Mouse (Mus musculus): Measurements from ENCODE around the gene Sugp2.

The Sugp2 gene

GRCm38 (mm10) chr8:70283136-70284077 is 49.4 kb downstream of the Sugp2 start:
- peak; percentile 18 for DNase-seq

GRCm38 (mm10) chr8:70284421-70284820 is 50.4 kb downstream of the Sugp2 start:
- no peak for DNase-seq

DNA sequence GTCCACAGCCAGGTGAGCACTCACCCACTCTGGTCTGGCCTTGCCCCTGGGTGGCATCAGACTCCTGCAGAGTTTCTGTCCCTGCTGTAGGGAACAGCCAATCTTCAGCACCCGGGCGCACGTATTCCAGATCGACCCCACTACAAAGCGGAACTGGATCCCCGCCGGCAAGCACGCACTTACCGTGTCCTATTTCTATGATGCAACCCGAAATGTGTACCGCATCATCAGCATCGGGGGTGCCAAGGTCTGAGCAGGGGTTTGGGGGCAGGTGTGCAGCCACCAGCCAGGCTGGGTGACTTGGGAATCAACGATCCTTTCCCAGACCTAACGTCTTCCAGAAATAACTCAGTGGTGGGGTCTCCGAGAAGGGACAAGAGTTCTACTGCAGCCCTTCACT is 51.3 kb downstream of the Sugp2 start:
- DNase-seq: no peak

DNA sequence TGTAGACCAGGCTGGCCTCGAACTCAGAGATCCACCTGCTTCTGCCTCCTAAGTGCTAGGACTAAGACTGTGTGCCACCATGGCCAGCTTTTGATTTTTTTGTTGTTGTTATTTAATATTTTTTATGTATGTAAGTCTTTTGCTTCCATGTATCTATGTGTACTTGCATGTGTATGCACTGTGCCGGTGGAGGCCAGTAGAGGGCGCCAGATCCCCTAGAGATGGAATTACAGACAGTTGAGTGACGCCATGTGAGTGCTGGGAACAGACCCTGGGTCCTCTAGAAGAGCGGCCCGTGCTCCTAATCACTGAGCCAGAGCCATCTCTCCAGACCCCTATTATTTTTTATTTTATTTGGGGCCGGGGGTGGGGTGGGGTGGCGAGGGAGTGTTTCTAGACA is 52.7 kb downstream of the Sugp2 start:
- no peak for DNase-seq

DNA sequence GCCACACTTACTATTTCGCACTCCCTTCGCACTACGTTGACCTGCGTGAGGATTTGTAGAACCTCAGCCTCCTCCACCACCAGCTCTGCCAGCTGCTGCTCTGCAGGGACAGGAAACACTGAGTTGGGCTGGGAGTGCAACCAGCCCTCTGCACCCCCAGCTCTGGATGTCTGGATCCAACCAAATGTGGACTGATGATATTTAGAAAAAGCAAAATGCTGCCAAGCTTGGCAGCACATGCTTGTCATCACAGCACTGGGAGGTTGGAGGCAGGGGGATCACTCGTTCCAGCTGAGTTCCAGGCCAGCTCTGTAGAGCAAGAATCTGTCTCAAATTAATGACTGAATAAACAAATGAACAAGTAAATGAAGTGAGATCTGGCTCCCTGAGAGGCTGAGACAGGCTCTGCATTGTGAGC is 60.0 kb downstream of the Sugp2 start:
- DNase-seq: no peak

DNA sequence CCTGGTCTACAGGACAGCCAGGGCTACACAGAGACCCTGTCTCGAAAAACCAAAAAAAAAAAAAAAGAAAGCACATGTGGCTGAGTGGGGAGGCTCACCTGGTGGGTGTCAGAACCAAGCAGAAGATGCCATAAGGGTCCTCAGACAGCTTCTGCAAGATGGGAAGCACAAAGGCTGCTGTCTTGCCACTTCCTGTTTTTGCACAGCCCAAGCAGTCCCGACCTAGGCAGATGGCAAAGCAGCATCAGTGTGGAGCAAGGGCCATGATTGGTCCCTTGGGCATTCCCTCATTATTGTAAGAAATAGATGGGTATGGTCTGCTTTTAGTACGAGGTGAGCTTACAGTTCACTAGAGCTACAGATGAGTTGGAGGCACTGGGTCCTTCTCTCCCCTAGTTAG is 66.9 kb downstream of the Sugp2 start:
- no peak for DNase-seq

GRCm38 (mm10) chr8:70302358-70302890 is 68.4 kb downstream of the Sugp2 start, which contains the start of the genes Ddx49 and Cope:
Ddx49 (minus strand) TSS chr8:70302489.
Cope (plus strand) TSS chr8:70302518.
- DNase-seq: peak; percentile 92 to 95

GRCm38 (mm10) chr8:70302901-70303300 is 68.9 kb downstream of the Sugp2 start:
- DNase-seq: no peak

GRCm38 (mm10) chr8:70309311-70309710 is 75.3 kb downstream of the Sugp2 start:
- no peak for DNase-seq

DNA sequence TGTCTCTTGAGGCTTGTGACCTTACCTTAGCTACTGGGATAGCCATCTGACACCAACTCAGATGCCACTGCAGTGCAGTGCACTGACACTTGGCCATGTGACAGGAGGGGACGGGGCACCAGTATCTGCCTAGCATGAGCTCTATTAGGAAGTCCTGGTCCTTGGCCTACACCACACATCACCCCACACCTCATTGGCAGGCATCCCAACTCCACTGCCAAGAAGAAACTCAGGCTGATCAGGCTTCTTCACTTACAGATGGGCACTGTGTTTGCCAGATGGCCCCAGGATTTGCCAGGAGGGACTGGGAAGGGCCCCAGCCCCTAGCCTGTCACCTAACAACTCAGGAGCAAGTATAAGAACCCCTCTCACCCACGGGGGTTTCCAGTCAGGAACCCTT is 79.4 kb downstream of the Sugp2 start:
- DNase-seq: no peak

- DNase-seq: no peak
These were observed 81.8 kb downstream of the Sugp2 start, which contains the start of gene Cers1 for GRCm38 (mm10) chr8:70315624-70316510. Cers1 (plus strand) TSS chr8:70315775.

DNA sequence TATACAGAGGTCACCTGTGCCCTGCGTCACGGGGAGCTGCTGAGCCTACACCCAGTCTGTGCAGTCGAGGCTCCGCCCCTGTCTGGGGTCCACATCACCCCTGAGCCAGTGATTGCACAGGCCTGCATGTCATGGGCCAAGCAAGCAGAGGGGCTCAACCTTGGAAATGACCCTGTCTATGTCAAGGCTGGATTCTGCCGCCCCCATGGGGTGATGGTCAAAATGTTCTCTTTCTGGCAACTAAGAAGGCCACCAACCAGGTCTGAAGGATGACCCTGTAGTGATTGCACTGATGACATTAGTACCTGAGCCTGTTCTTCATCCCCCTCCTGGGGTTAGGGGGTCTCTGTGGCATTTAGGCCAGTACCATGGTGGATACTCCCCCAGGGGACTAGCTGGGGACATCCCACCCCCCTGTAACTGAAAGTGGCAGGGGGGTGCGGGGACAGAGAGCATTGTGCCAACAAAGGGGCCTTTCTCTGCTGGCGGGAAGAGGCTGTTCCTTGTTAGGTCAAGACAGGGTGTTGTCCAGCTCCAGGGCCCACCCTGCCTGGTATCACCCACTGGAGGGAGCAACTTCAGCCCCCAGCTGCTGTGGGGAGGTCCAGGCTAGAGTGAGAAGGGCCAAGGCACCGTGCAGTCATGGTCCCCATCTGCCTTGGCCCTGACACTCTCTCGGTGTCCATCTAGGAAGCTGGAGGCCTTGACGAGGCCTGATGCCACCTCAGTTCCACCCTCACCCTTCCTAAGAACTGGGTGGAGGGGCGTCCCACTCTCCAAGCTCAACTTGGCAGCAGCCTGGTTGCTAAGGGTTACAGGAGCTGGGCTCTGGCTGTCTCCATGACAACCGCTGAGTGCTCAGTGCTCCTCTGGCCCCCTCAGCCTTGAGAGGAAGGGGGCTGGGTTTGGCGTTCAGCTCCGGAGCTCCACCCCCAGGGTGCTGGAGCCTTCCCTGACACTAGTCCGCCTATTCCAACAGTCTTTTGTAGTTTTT is 82.8 kb downstream of the Sugp2 start:
- DNase-seq: no peak

DNA sequence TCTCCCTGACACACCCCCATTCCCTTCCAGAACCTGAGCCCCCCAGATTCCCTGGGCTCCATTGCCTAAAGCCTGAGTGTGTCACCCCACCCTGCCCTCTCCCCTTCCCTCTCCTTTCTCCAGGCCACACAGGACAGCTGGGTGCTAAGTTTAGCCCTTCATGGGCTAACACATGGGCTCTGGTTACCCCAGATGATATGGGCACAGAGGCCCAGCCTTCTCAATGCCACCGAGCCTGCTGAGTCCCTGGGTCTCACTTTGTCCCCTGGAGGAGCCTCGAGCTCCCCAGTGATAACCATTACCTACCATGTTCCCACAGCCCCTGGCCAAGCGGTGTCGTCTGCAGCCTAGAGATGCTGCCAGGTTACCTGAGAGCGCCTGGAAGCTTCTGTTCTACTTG is 83.8 kb downstream of the Sugp2 start:
- DNase-seq: no peak

DNA sequence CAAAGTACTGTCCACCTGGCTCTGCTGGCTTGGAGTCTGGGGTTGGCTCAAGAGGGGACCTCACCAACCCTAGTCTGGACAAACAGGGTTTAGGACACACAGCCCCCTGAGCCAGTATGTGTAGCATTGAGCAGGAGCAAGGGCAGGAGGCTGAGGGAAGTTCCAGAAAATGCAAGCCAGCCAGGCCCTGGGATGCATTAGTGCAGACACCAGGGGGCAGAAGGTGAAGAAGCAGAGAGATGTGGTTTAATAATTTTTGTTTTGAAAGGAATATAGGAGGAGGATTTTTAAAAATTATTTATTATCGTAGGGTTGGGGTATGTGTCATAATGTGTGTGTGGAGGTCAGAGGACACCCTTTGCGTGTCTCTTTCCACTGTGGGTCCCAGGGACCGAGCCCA is 89.7 kb downstream of the Sugp2 start:
- no peak for DNase-seq

DNA sequence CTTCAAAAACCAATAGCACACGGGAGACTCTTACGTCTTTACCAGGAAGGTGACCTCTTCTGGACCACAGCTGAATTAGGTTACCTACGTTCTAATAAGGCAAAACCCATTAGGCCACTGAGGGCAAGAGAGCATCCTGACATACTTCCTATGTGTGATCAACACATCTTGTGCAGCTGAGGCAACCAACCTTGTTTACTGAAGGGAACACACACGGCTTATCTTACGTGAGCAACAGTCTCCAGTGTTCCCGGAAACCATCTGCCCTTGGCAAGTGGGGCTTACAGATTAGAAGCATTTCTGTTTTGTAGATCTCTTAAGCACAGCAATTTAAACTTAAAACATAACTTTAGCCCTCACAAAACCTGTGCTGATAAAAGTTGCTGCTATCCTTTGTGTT is 93.5 kb downstream of the Sugp2 start:
- no peak for DNase-seq

DNA sequence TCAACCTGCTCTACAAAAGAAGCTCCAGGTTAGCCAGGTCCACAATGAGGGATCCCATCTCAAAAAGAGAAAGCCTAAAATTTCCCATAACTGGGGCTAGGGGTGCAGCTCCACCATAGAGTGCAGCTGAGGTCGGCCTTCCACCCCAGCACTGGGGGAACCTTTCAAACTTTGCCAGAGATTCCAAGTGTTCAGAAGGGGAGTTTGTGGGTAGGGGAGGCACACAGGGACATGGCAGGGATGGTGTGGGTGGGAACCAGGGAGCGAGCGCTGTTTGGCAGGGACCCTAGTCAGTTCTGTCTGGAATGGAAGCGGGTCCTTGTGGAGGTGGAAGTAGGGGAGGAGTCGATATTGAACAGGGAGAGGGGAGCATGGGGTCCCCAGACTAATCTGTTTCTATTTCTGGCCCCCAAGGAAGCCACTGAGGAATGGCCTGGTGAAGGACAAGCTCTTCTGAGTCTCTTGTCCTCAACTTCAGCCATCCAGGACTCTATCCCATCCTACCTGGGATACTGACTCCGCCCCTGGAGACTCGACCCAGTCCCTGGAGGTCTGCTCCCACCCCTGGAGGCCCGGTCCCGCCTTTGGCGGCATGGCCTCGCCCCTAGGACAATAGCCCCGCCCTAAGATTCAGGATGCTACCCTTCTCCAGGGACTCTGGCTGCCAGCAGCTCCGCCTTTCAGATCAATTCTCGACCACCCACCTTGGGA is 95.3 kb downstream of the Sugp2 start, which contains the start of gene Gdf1:
Gdf1 (plus strand) TSS at position 694 of the 711 bp plus-strand sequence.
- DNase-seq: no peak
